9 mouse cellular contexts compared by ENCODE assay signal in genomic region chr11:72436271-72436670, GRCm38 (mm10). TPM values are rescaled to one million over a fixed set of nuclear protein-coding genes. Genes with fewer than 3 reads are reported as not detected.
A peak's percentile ranks its signal among the peaks of the same experiment; 100 is the strongest.
DNase-seq lines count a peak whose midpoint lies in the region; ATAC-seq lines count a peak whose summit lies in the region.
"Had no signal": no experiment of that assay in that cellular context is flagged by ENCODE, and none has a peak within 500 bp of the region (broad histone marks: within the 10 kb centered on the region; RNA-seq: fewer than 3 reads in every experiment).

No protein-coding gene starts in this region.

- ATAC-seq in kidney, embryonic 15.5 days (replicated peaks; ENCODE audit: low FRiP score), result no peak

- DNase-seq in adrenal gland, adult 2 months, result peak; percentile 71
- no peak for DNase-seq in adrenal gland, postnatal 4 days (ENCODE audit: low spot score in 2 of 2)
- DNase-seq in kidney, adult 8-10 months, result peak; percentile 40 to 49
- peak; percentile 63 for DNase-seq in right cerebral cortex, postnatal 4 days
- no peak for DNase-seq in right cerebral cortex, adult 18-20 months
- DNase-seq in frontal cortex, postnatal 14 days (ENCODE audit: low spot score in 2 of 2), result no peak
- no peak for DNase-seq in neural tube, embryonic 10.5 days (ENCODE audit: extremely low spot score, low spot score)

- no peak overlapping the region for H3K4me3 ChIP-seq in kidney, embryonic 15.5 days (replicated peaks)

- no peak overlapping the region; the same call in 1 of the 2 replicates for H3K9ac ChIP-seq in kidney, embryonic 15.5 days

- no peak overlapping the region for H3K4me2 ChIP-seq in kidney, embryonic 15.5 days

- H3K36me3 ChIP-seq in kidney, embryonic 15.5 days, result no peaks in the 10 kb centered on the region

- H3K27me3 ChIP-seq in kidney, embryonic 15.5 days, result no peaks in the 10 kb centered on the region

- H3K27ac ChIP-seq in kidney, embryonic 15.5 days, result no peak overlapping the region
- H3K27ac ChIP-seq: macrophage had no signal

- H3K9me3 ChIP-seq in kidney, embryonic 15.5 days (replicated peaks), result no peaks in the 10 kb centered on the region

- peaks cover 21% of the 10 kb centered on the region for H3K4me1 ChIP-seq in kidney, embryonic 15.5 days

- WGBS in kidney, embryonic 15.5 days, result 61% methylated on average over 5 of the region's 5 CpGs

RNA-seq across cellular contexts. Expression of gene Ggt6, which starts 0.9 kb away (rescaled TPM):
- total RNA-seq in adrenal gland, adult 2 months (2021), result 1 to 10 TPM in 1 of 2 experiments, under 1 TPM in 1; 0.83 to 4.7 TPM
- 8.5 and 13.4 TPM in 2 replicates for polyA plus RNA-seq in adrenal gland, adult 2 months (2012; rRNA removed)
- total RNA-seq in adrenal gland, postnatal 4 days (2021), result 1 to 10 TPM; 3.8 to 4.7 TPM
- 0.87 and 0.95 TPM in 2 replicates for polyA plus RNA-seq in kidney, embryonic 15.5 days (2015; fragmentation: Nextera tagmentation; extraction: Ambion mirVana)
- polyA plus RNA-seq: macrophage had no signal

RNA-seq across cellular contexts. Expression of gene Mybbp1a, which starts 4.9 kb away (rescaled TPM):
- 10 to 100 TPM; 68.0 to 86.1 TPM for total RNA-seq in adrenal gland, adult 2 months (2021)
- 31.6 and 37.9 TPM in 2 replicates for polyA plus RNA-seq in adrenal gland, adult 2 months (2012; rRNA removed)
- total RNA-seq in adrenal gland, postnatal 4 days (2021), result 100 to 1,000 TPM; 118 to 119 TPM
- polyA plus RNA-seq in kidney, embryonic 15.5 days (2015; fragmentation: Nextera tagmentation; extraction: Ambion mirVana), result 162 and 184 TPM in 2 replicates

RNA-seq across cellular contexts. Expression of gene Smtnl2, which starts 24.8 kb away (rescaled TPM):
- 1 to 10 TPM; 2.4 to 2.5 TPM for total RNA-seq in adrenal gland, adult 2 months (2021)
- polyA plus RNA-seq in adrenal gland, adult 2 months (2012; rRNA removed), result 4.4 and 5.6 TPM in 2 replicates
- 10 to 100 TPM; 11.4 to 24.2 TPM for total RNA-seq in adrenal gland, postnatal 4 days (2021)
- 109 and 111 TPM in 2 replicates for polyA plus RNA-seq in kidney, embryonic 15.5 days (2015; fragmentation: Nextera tagmentation; extraction: Ambion mirVana)
- polyA plus RNA-seq: macrophage had no signal

RNA-seq across cellular contexts. Expression of gene Spns2, which starts 53.4 kb away (rescaled TPM):
- total RNA-seq in adrenal gland, adult 2 months (2021), result 1 to 10 TPM; 2.0 to 4.2 TPM
- 5.2 and 7.6 TPM in 2 replicates for polyA plus RNA-seq in adrenal gland, adult 2 months (2012; rRNA removed)
- 1 to 10 TPM; 8.9 to 9.6 TPM for total RNA-seq in adrenal gland, postnatal 4 days (2021)
- 2.9 and 3.4 TPM in 2 replicates for polyA plus RNA-seq in kidney, embryonic 15.5 days (2015; fragmentation: Nextera tagmentation; extraction: Ambion mirVana)
- polyA plus RNA-seq: macrophage had no signal

Comparison
In these comparisons a context has a peak if more than half of its experiments do, and no peak if none do; other contexts are left out.
1. DNase-seq: peak in adrenal gland, adult 2 months (single experiment), kidney, adult 8-10 months (2 of 2) and right cerebral cortex, postnatal 4 days (single experiment); none in adrenal gland, postnatal 4 days (0 of 2), right cerebral cortex, adult 18-20 months (single experiment), frontal cortex, postnatal 14 days (0 of 2) and neural tube, embryonic 10.5 days (single experiment).